Mouse (Mus musculus): ENCODE measurements around the gene Cpt2. TPM values are rescaled to one million over a fixed set of nuclear protein-coding genes. Genes with fewer than 3 reads are reported as not detected.

Cpt2 gene
- polyA plus RNA-seq (2012; rRNA removed), result 15.4 and 16.2 TPM in 2 replicates

GRCm38 (mm10) chr4:107923145-107923802, at the start of gene Cpt2:
Cpt2 (minus strand) TSS chr4:107923610.
- 2% methylated on average over 38 of the region's 38 CpGs for WGBS
- peak within 1 kb of the TSS; percentile 52 for H3K4me3 ChIP-seq (replicated peaks; ENCODE audit: insufficient read depth, low read depth, low read length)
- H3K27me3 ChIP-seq (ENCODE audit: control insufficient read depth, insufficient read depth, low read length), result no peaks in the 10 kb centered on the region
- no peak within 1 kb of the TSS for H3K27ac ChIP-seq (ENCODE audit: insufficient read depth, low read length)
- TF ChIP-seq CTCF (IDR thresholded peaks at IDR 0.05; ENCODE audit: borderline replicate concordance, insufficient read depth, low read depth, low read length), result no peak
- TF ChIP-seq POLR2A (IDR thresholded peaks at IDR 0.05; ENCODE audit: borderline replicate concordance, insufficient read depth, low read length), result 0 out of 2 replicates have a peak, but pooled peaks have one; percentile 34
- peak; percentile 82 to 84 for DNase-seq
- no peaks in the 10 kb centered on the region for H3K4me1 ChIP-seq (ENCODE audit: control insufficient read depth, insufficient read depth, low read length)

- Histone ChIP-seq H3K27me3 (ENCODE audit: control insufficient read depth, insufficient read depth, low read length) (no peaks in the 10 kb centered on the region), H3K4me3 (replicated peaks; ENCODE audit: insufficient read depth, low read depth, low read length) (no peak overlapping the region), H3K4me1 (ENCODE audit: control insufficient read depth, insufficient read depth, low read length) (no peaks in the 10 kb centered on the region; the same call in 1 of the 2 replicates), H3K27ac (ENCODE audit: insufficient read depth, low read length) (no peak overlapping the region)
- no peak for DNase-seq
- TF ChIP-seq POLR2A (IDR thresholded peaks at IDR 0.05; ENCODE audit: borderline replicate concordance, insufficient read depth, low read length), result no peak
- no peak for TF ChIP-seq CTCF (IDR thresholded peaks at IDR 0.05; ENCODE audit: borderline replicate concordance, insufficient read depth, low read depth, low read length)
- 100% methylated on average over 1 of the region's 1 CpGs for WGBS
Measured at GRCm38 (mm10) chr4:107971162-107971561, 47.8 kb upstream of the Cpt2 start.

GRCm38 (mm10) chr4:107969781-107970180, 46.4 kb upstream of the Cpt2 start:
- Histone ChIP-seq H3K27me3 (ENCODE audit: control insufficient read depth, insufficient read depth, low read length) (no peaks in the 10 kb centered on the region), H3K4me3 (replicated peaks; ENCODE audit: insufficient read depth, low read depth, low read length) (no peak overlapping the region), H3K27ac (ENCODE audit: insufficient read depth, low read length) (no peak overlapping the region), H3K4me1 (ENCODE audit: control insufficient read depth, insufficient read depth, low read length) (no peaks in the 10 kb centered on the region; the same call in 1 of the 2 replicates)
- DNase-seq, result no peak
- no peak for TF ChIP-seq CTCF (IDR thresholded peaks at IDR 0.05; ENCODE audit: borderline replicate concordance, insufficient read depth, low read depth, low read length)
- no peak for TF ChIP-seq POLR2A (IDR thresholded peaks at IDR 0.05; ENCODE audit: borderline replicate concordance, insufficient read depth, low read length)

DNA sequence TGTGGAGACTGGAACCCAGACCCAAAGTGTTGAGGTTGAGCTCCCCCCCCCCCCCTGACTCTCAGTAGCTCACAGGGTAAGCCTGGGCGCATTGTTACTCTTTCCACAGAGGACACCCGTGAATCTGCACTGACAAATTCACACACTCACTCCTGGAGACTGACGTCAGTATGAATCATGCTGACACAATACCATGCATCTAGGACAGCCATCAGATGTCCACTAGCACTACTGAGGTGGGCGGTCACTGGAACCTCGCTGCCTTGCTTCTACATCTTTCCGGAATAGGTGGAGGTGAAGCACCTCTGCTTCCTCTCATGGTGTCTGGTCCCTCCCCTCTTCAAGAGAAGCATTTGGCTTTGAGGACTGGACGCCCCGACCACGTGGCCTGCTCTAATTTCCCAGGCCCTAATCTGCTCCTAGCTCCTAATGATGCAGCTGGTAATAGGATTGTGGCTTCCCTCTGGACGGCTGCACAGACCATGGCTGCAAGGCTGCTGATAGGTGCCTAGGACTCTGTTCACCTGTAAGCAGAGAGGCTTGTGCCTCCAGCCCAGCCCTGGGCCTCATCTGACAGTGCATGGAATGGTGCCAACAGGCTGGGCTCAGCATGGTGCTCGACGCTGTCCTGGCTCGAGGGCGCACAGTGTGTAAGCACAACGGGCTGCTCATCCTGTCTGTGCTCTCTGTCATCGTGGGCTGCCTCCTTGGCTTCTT, 44.7 kb upstream of the Cpt2 start, which contains the start of gene Slc1a7:
Slc1a7 (plus strand) TSS at position 367 of the 717 bp plus-strand sequence.
- H3K27ac ChIP-seq (ENCODE audit: insufficient read depth, low read length), result no peak within 1 kb of the TSS
- no peaks in the 10 kb centered on the region; the same call in 1 of the 2 replicates for H3K4me1 ChIP-seq (ENCODE audit: control insufficient read depth, insufficient read depth, low read length)
- no peak within 1 kb of the TSS for H3K4me3 ChIP-seq (replicated peaks; ENCODE audit: insufficient read depth, low read depth, low read length)
- WGBS, result 50% methylated on average over 16 of the region's 16 CpGs
- TF ChIP-seq CTCF (IDR thresholded peaks at IDR 0.05; ENCODE audit: borderline replicate concordance, insufficient read depth, low read depth, low read length) (no peak), POLR2A (IDR thresholded peaks at IDR 0.05; ENCODE audit: borderline replicate concordance, insufficient read depth, low read length) (no peak)
- H3K27me3 ChIP-seq (ENCODE audit: control insufficient read depth, insufficient read depth, low read length), result no peaks in the 10 kb centered on the region
- no peak for DNase-seq

DNA sequence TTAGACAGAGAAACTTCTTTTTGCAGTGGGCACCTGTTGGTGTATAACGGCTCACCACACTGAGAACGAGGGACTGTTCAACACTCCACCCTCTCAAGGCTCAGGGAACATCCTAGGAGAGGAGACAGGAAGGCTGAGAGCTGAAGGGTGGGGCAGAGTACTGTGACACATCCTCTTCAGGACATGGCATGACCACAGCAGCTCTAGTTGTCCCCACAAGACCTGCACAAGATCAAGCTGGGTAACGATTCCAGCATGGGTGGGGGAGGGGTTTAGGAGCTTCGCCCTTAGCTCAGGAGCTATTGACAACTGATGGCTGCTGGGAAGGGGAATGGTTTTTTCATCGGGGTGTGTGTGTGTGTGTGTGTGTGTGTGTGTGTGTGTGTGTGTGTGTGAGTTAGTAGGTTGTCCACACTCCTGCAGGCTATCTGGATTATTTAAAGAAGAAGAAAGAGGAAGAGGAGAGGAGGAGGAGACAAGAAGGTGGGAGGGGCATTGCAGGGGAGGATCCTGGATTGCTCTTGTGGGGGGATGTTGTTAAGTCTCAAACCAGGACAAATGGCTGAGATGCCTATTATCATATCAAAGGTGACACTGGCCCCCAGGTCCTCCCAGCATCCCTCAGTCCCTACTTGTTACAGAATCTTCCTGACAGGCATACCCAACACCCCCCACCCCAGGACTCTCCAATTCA, 43.2 kb upstream of the Cpt2 start:
- H3K27ac ChIP-seq (ENCODE audit: insufficient read depth, low read length), result no peak overlapping the region
- DNase-seq, result no peak
- H3K4me3 ChIP-seq (replicated peaks; ENCODE audit: insufficient read depth, low read depth, low read length), result no peak overlapping the region
- peaks cover 6% of the 10 kb centered on the region for H3K4me1 ChIP-seq (ENCODE audit: control insufficient read depth, insufficient read depth, low read length)
- 77% methylated on average over 5 of the region's 5 CpGs for WGBS
- H3K27me3 ChIP-seq (ENCODE audit: control insufficient read depth, insufficient read depth, low read length), result no peaks in the 10 kb centered on the region; the same call in 1 of the 2 replicates
- no peak for TF ChIP-seq POLR2A (IDR thresholded peaks at IDR 0.05; ENCODE audit: borderline replicate concordance, insufficient read depth, low read length)
- TF ChIP-seq CTCF (IDR thresholded peaks at IDR 0.05; ENCODE audit: borderline replicate concordance, insufficient read depth, low read depth, low read length), result no peak

DNA sequence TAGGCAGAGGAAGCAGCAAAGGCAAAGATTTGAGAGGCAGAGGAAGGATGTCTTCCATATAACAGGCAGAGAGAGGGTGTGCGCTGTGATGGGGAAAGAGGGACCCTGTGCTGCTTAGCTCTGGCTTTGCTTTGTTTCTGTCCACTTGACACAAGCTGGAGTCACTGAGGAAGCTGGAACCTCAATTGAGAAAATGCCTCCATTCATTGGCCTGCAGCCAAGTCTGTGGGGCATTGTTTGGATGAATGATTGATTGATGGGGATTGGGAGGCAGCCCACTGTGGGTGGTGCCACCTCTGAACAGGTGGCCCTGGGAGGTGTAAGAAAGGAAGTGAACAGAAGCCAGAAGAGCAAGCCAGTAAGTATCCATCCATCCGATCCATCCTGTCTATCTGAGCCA, 39.4 kb upstream of the Cpt2 start:
- no peak for TF ChIP-seq CTCF (IDR thresholded peaks at IDR 0.05; ENCODE audit: borderline replicate concordance, insufficient read depth, low read depth, low read length)
- no peak for TF ChIP-seq POLR2A (IDR thresholded peaks at IDR 0.05; ENCODE audit: borderline replicate concordance, insufficient read depth, low read length)
- no peak overlapping the region for H3K27ac ChIP-seq (ENCODE audit: insufficient read depth, low read length)
- WGBS, result 72% methylated on average over 2 of the region's 2 CpGs

GRCm38 (mm10) chr4:107962044-107962732, 38.8 kb upstream of the Cpt2 start:
- H3K27me3 ChIP-seq (ENCODE audit: control insufficient read depth, insufficient read depth, low read length), result no peaks in the 10 kb centered on the region; the same call in 1 of the 2 replicates
- TF ChIP-seq CTCF (IDR thresholded peaks at IDR 0.05; ENCODE audit: borderline replicate concordance, insufficient read depth, low read depth, low read length) (no peak), POLR2A (IDR thresholded peaks at IDR 0.05; ENCODE audit: borderline replicate concordance, insufficient read depth, low read length) (no peak)
- no peak for DNase-seq
- peaks cover 6% of the 10 kb centered on the region for H3K4me1 ChIP-seq (ENCODE audit: control insufficient read depth, insufficient read depth, low read length)
- no peak overlapping the region for H3K4me3 ChIP-seq (replicated peaks; ENCODE audit: insufficient read depth, low read depth, low read length)
- H3K27ac ChIP-seq (ENCODE audit: insufficient read depth, low read length), result no peak overlapping the region
- WGBS, result 20% methylated on average over 11 of the region's 11 CpGs

More for the DNA sequence above, 39.4 kb upstream of the Cpt2 start:
- no peaks in the 10 kb centered on the region; the same call in 1 of the 2 replicates for H3K27me3 ChIP-seq (ENCODE audit: control insufficient read depth, insufficient read depth, low read length)
- no peak overlapping the region for H3K4me3 ChIP-seq (replicated peaks; ENCODE audit: insufficient read depth, low read depth, low read length)
- peaks cover 6% of the 10 kb centered on the region for H3K4me1 ChIP-seq (ENCODE audit: control insufficient read depth, insufficient read depth, low read length)
- no peak for DNase-seq
